Mouse (Mus musculus): ENCODE results near the gene Bri3. TPM values are rescaled to one million over a fixed set of nuclear protein-coding genes. Genes with fewer than 3 reads are reported as not detected.

The Bri3 gene
- total and polyA plus RNA-seq, 2 experiments from 2014 or later = 19.4 to 124 TPM

GRCm38 (mm10) chr5:144219306-144219705, 24.9 kb upstream of the Bri3 start:
- H3K9me3 ChIP-seq (ENCODE audit: low read length) = no peaks in the 10 kb centered on the region
- H3K4me3 ChIP-seq (ENCODE audit: low read depth, low read length) = no peak overlapping the region
- H3K27me3 ChIP-seq (ENCODE audit: insufficient read depth, low read length) = no peaks in the 10 kb centered on the region
- DNase-seq (ENCODE audit: low spot score) (no peak), ATAC-seq (ENCODE audit: low FRiP score) (no peak)
- no peak overlapping the region for H3K27ac ChIP-seq (ENCODE audit: low read depth, low read length)
- 71% methylated on average over 12 of the region's 12 CpGs for WGBS
- H3K4me1 ChIP-seq (ENCODE audit: insufficient read depth, low read length) = peaks cover 9% of the 10 kb centered on the region; the same call in 1 of the 2 replicates
- H3K4me2 ChIP-seq (ENCODE audit: low read depth, low read length, poor library complexity, severe bottlenecking) = no peak overlapping the region
- no peak overlapping the region for H3K9ac ChIP-seq (replicated peaks; ENCODE audit: low read length, poor library complexity, severe bottlenecking)
- peaks cover 21% of the 10 kb centered on the region for H3K36me3 ChIP-seq (ENCODE audit: insufficient read depth, low read length)
- TF ChIP-seq CTCF (IDR thresholded peaks at IDR 0.05) = no peak

GRCm38 (mm10) chr5:144219936-144220335, 24.3 kb upstream of the Bri3 start:
- no peak overlapping the region for H3K4me3 ChIP-seq (ENCODE audit: low read depth, low read length)
- H3K9ac ChIP-seq (replicated peaks; ENCODE audit: low read length, poor library complexity, severe bottlenecking) = no peak overlapping the region
- WGBS = 91% methylated on average over 5 of the region's 5 CpGs
- peaks cover 17% of the 10 kb centered on the region for H3K36me3 ChIP-seq (ENCODE audit: insufficient read depth, low read length)
- TF ChIP-seq CTCF (IDR thresholded peaks at IDR 0.05) = no peak
- H3K4me1 ChIP-seq (ENCODE audit: insufficient read depth, low read length) = peaks cover 10% of the 10 kb centered on the region; the same call in 1 of the 2 replicates
- ATAC-seq (ENCODE audit: low FRiP score) (no peak), DNase-seq (ENCODE audit: low spot score) (no peak)
- H3K4me2 ChIP-seq (ENCODE audit: low read depth, low read length, poor library complexity, severe bottlenecking) = no peak overlapping the region
- no peaks in the 10 kb centered on the region for H3K9me3 ChIP-seq (ENCODE audit: low read length)
- no peaks in the 10 kb centered on the region for H3K27me3 ChIP-seq (ENCODE audit: insufficient read depth, low read length)
- H3K27ac ChIP-seq (ENCODE audit: low read depth, low read length) = no peak overlapping the region

GRCm38 (mm10) chr5:144221305-144221704, 22.9 kb upstream of the Bri3 start:
- DNase-seq (ENCODE audit: low spot score) = no peak
- no peaks in the 10 kb centered on the region for H3K9me3 ChIP-seq (ENCODE audit: low read length)
- H3K27me3 ChIP-seq (ENCODE audit: insufficient read depth, low read length) = no peaks in the 10 kb centered on the region
- no peak overlapping the region for H3K4me2 ChIP-seq (ENCODE audit: low read depth, low read length, poor library complexity, severe bottlenecking)
- no peak for TF ChIP-seq CTCF (IDR thresholded peaks at IDR 0.05)
- 75% methylated on average over 4 of the region's 4 CpGs for WGBS
- ATAC-seq (ENCODE audit: low FRiP score) = no peak
- peaks cover 10% of the 10 kb centered on the region; the same call in 1 of the 2 replicates for H3K4me1 ChIP-seq (ENCODE audit: insufficient read depth, low read length)
- no peak overlapping the region for H3K27ac ChIP-seq (ENCODE audit: low read depth, low read length)
- H3K36me3 ChIP-seq (ENCODE audit: insufficient read depth, low read length) = peaks cover 10% of the 10 kb centered on the region
- no peak overlapping the region for H3K9ac ChIP-seq (replicated peaks; ENCODE audit: low read length, poor library complexity, severe bottlenecking)
- no peak overlapping the region for H3K4me3 ChIP-seq (ENCODE audit: low read depth, low read length)

- no peak for TF ChIP-seq CTCF (IDR thresholded peaks at IDR 0.05)
- peaks cover 10% of the 10 kb centered on the region; the same call in 1 of the 2 replicates for H3K4me1 ChIP-seq (ENCODE audit: insufficient read depth, low read length)
- H3K9me3 ChIP-seq (ENCODE audit: low read length) = no peaks in the 10 kb centered on the region
- peak overlapping the region; percentile 81 for H3K9ac ChIP-seq (replicated peaks; ENCODE audit: low read length, poor library complexity, severe bottlenecking)
- DNase-seq (ENCODE audit: low spot score) (peak; percentile 49), ATAC-seq (ENCODE audit: low FRiP score) (peak; percentile 74)
- H3K27me3 ChIP-seq (ENCODE audit: insufficient read depth, low read length) = no peaks in the 10 kb centered on the region
- H3K27ac ChIP-seq (ENCODE audit: low read depth, low read length) = peak overlapping the region; percentile 67
- no peaks in the 10 kb centered on the region for H3K36me3 ChIP-seq (ENCODE audit: insufficient read depth, low read length)
- peak overlapping the region; percentile 93 for H3K4me2 ChIP-seq (ENCODE audit: low read depth, low read length, poor library complexity, severe bottlenecking)
- H3K4me3 ChIP-seq (ENCODE audit: low read depth, low read length) = peak overlapping the region; percentile 76
- WGBS = 3% methylated on average over 25 of the region's 25 CpGs
Observed at GRCm38 (mm10) chr5:144222811-144223502, 21.3 kb upstream of the Bri3 start.

GRCm38 (mm10) chr5:144223503-144223862, 20.8 kb upstream of the Bri3 start, which contains the start of gene Tecpr1:
Tecpr1 (minus strand) TSS chr5:144223615.
- Histone ChIP-seq H3K9ac (replicated peaks; ENCODE audit: low read length, poor library complexity, severe bottlenecking) (peak within 1 kb of the TSS; percentile 81), H3K4me2 (ENCODE audit: low read depth, low read length, poor library complexity, severe bottlenecking) (peak within 1 kb of the TSS; percentile 93), H3K4me3 (ENCODE audit: low read depth, low read length) (peak within 1 kb of the TSS; percentile 76), H3K27me3 (ENCODE audit: insufficient read depth, low read length) (no peaks in the 10 kb centered on the region), H3K9me3 (ENCODE audit: low read length) (no peaks in the 10 kb centered on the region), H3K27ac (ENCODE audit: low read depth, low read length) (peak within 1 kb of the TSS; percentile 76), H3K4me1 (ENCODE audit: insufficient read depth, low read length) (peaks cover 10% of the 10 kb centered on the region; the same call in 1 of the 2 replicates), H3K36me3 (ENCODE audit: insufficient read depth, low read length) (no peaks in the 10 kb centered on the region)
- under 1% methylated on average over 37 of the region's 37 CpGs for whole genome bisulfite sequencing
- ATAC-seq (ENCODE audit: low FRiP score) (peak; percentile 94), DNase-seq (ENCODE audit: low spot score) (peak; percentile 96)
- peak; percentile 32 for TF ChIP-seq CTCF (IDR thresholded peaks at IDR 0.05)

Measured in midbrain, postnatal 0 days (tissue).